Mouse (Mus musculus): ENCODE measurements around the gene Foxo6. TPM values are rescaled to one million over a fixed set of nuclear protein-coding genes. Genes with fewer than 3 reads are reported as not detected.

The Foxo6 gene
- total RNA-seq, 2 experiments from 2014 or later = 40.7 to 40.9 TPM

- DNase-seq (ENCODE audit: low spot score in 2 of 2) = peak; percentile 80 to 88
Observed at GRCm38 (mm10) chr4:120259356-120260181, 27.6 kb downstream of the Foxo6 start.

- DNase-seq (ENCODE audit: low spot score in 2 of 2) = peak in 1 of 2 experiments; percentile 79
Observed at GRCm38 (mm10) chr4:120248800-120249261, 38.3 kb downstream of the Foxo6 start.

- DNase-seq (ENCODE audit: low spot score in 2 of 2) = no peak
Observed at GRCm38 (mm10) chr4:120247412-120247811, 39.7 kb downstream of the Foxo6 start.

GRCm38 (mm10) chr4:120246086-120246485 is 41.1 kb downstream of the Foxo6 start:
- DNase-seq (ENCODE audit: low spot score in 2 of 2) = no peak

GRCm38 (mm10) chr4:120242783-120243262 is 44.3 kb downstream of the Foxo6 start:
- peak; percentile 84 to 86 for DNase-seq (ENCODE audit: low spot score in 2 of 2)

GRCm38 (mm10) chr4:120241106-120241505 is 46.0 kb downstream of the Foxo6 start:
- no peak for DNase-seq (ENCODE audit: low spot score in 2 of 2)

GRCm38 (mm10) chr4:120239419-120239818 is 47.7 kb downstream of the Foxo6 start:
- DNase-seq (ENCODE audit: low spot score in 2 of 2) = no peak

GRCm38 (mm10) chr4:120233243-120233642 is 53.9 kb downstream of the Foxo6 start:
- no peak for DNase-seq (ENCODE audit: low spot score in 2 of 2)

- DNase-seq (ENCODE audit: low spot score in 2 of 2) = no peak
Observed at GRCm38 (mm10) chr4:120232541-120232940, 54.6 kb downstream of the Foxo6 start.

GRCm38 (mm10) chr4:120231982-120232381 is 55.2 kb downstream of the Foxo6 start:
- no peak for DNase-seq (ENCODE audit: low spot score in 2 of 2)

- DNase-seq (ENCODE audit: low spot score in 2 of 2) = peak; percentile 71 to 86
Observed at GRCm38 (mm10) chr4:120230256-120230649, 56.9 kb downstream of the Foxo6 start.

- DNase-seq (ENCODE audit: low spot score in 2 of 2) = no peak
Observed at GRCm38 (mm10) chr4:120229505-120230255, 57.5 kb downstream of the Foxo6 start.

- DNase-seq (ENCODE audit: low spot score in 2 of 2) = no peak
Observed at GRCm38 (mm10) chr4:120228613-120229012, 58.5 kb downstream of the Foxo6 start.

- no peak for DNase-seq (ENCODE audit: low spot score in 2 of 2)
Observed at GRCm38 (mm10) chr4:120227224-120227623, 59.9 kb downstream of the Foxo6 start.

GRCm38 (mm10) chr4:120226682-120227081 is 60.5 kb downstream of the Foxo6 start:
- no peak for DNase-seq (ENCODE audit: low spot score in 2 of 2)

- peak; percentile 67 to 83 for DNase-seq (ENCODE audit: low spot score in 2 of 2)
Observed at GRCm38 (mm10) chr4:120225135-120225780, 61.9 kb downstream of the Foxo6 start.

- DNase-seq (ENCODE audit: low spot score in 2 of 2) = peak in 1 of 2 experiments; percentile 31
Observed at GRCm38 (mm10) chr4:120223805-120224204, 63.3 kb downstream of the Foxo6 start.

- no peak for DNase-seq (ENCODE audit: low spot score in 2 of 2)
Observed at GRCm38 (mm10) chr4:120223108-120223745, 63.9 kb downstream of the Foxo6 start.

GRCm38 (mm10) chr4:120221708-120222107 is 65.4 kb downstream of the Foxo6 start:
- DNase-seq (ENCODE audit: low spot score in 2 of 2) = no peak

- DNase-seq (ENCODE audit: low spot score in 2 of 2) = no peak
Observed at GRCm38 (mm10) chr4:120218878-120219277, 68.3 kb downstream of the Foxo6 start.

All from layer of hippocampus, adult 18-20 months (tissue).